Mouse (Mus musculus) brown adipose tissue, adult 24 weeks (tissue): ENCODE measurements around the gene Dnajc6. TPM values are rescaled to one million over a fixed set of nuclear protein-coding genes. Genes with fewer than 3 reads are reported as not detected.

Experiments used
- H3K27ac ChIP-seq: fragments of 200-500 bp; replicated peaks from 2 replicates; pipeline ENCODE4 v1.5.1; 2012; ENCODE audit warnings: low read depth, mild to moderate bottlenecking, low read length
- H3K4me1 ChIP-seq: fragments of 200-500 bp; 2 replicates; pipeline ENCODE4 v1.6.1; 2012; ENCODE audit warnings: low read length, mixed read lengths; ENCODE audit not compliant: control insufficient read depth, insufficient read depth, insufficient read length
- H3K4me3 ChIP-seq: fragments of 200-500 bp; 2 replicates; pipeline ENCODE4 v1.5.1; 2012; ENCODE audit warnings: low read depth, mild to moderate bottlenecking, low read length, moderate library complexity; ENCODE audit not compliant: insufficient read depth
- polyA plus RNA-seq: library from polyadenylated mRNA; stranded (reverse); fragments of >200 nt; gene quantifications from 2 replicates; pipeline ENCODE4 v1.2.4, GENCODE M21; 2012; ENCODE audit not compliant: missing spikeins, insufficient read depth, insufficient read length

Gene Dnajc6
- polyA plus RNA-seq, 1 experiment: not detected

- no peaks in the 10 kb centered on the region for H3K4me1 ChIP-seq
- no peak overlapping the region for H3K27ac ChIP-seq
- no peak overlapping the region for H3K4me3 ChIP-seq
Measured at GRCm38 (mm10) chr4:101621241-101621640, 124.8 kb downstream of the Dnajc6 start.

- Histone ChIP-seq H3K4me1 (no peaks in the 10 kb centered on the region), H3K4me3 (no peak overlapping the region), H3K27ac (no peak overlapping the region)
Measured at GRCm38 (mm10) chr4:101625278-101625677, 128.8 kb downstream of the Dnajc6 start.

GRCm38 (mm10) chr4:101635596-101635995 lies 139.1 kb downstream of the Dnajc6 start:
- no peak overlapping the region for H3K27ac ChIP-seq
- H3K4me3 ChIP-seq: no peak overlapping the region
- H3K4me1 ChIP-seq: no peaks in the 10 kb centered on the region

GRCm38 (mm10) chr4:101637472-101637871 lies 141.0 kb downstream of the Dnajc6 start:
- no peak overlapping the region for H3K4me3 ChIP-seq
- H3K4me1 ChIP-seq: no peaks in the 10 kb centered on the region
- no peak overlapping the region for H3K27ac ChIP-seq

GRCm38 (mm10) chr4:101640631-101641030 lies 144.2 kb downstream of the Dnajc6 start:
- H3K4me3 ChIP-seq: no peak overlapping the region
- no peaks in the 10 kb centered on the region for H3K4me1 ChIP-seq
- H3K27ac ChIP-seq: no peak overlapping the region

GRCm38 (mm10) chr4:101642708-101643107 lies 146.3 kb downstream of the Dnajc6 start:
- H3K4me1 ChIP-seq: no peaks in the 10 kb centered on the region
- no peak overlapping the region for H3K4me3 ChIP-seq
- H3K27ac ChIP-seq: no peak overlapping the region

GRCm38 (mm10) chr4:101643216-101643615 lies 146.8 kb downstream of the Dnajc6 start:
- H3K27ac ChIP-seq: no peak overlapping the region
- no peak overlapping the region for H3K4me3 ChIP-seq
- H3K4me1 ChIP-seq: no peaks in the 10 kb centered on the region

GRCm38 (mm10) chr4:101646857-101647195 lies 150.4 kb downstream of the Dnajc6 start:
- Histone ChIP-seq H3K4me3 (peak overlapping the region; percentile 66), H3K4me1 (peaks cover 3% of the 10 kb centered on the region; the same call in 1 of the 2 replicates), H3K27ac (peak overlapping the region; percentile 77)

- Histone ChIP-seq H3K27ac (peak within 1 kb of the TSS; percentile 91), H3K4me1 (peaks cover 3% of the 10 kb centered on the region; the same call in 1 of the 2 replicates), H3K4me3 (peak within 1 kb of the TSS; percentile 84)
Measured at GRCm38 (mm10) chr4:101647196-101647905, 150.9 kb downstream of the Dnajc6 start, which contains the start of gene Leprot. Leprot (plus strand) TSS chr4:101647718.

GRCm38 (mm10) chr4:101647976-101648642 lies 151.7 kb downstream of the Dnajc6 start:
- peak overlapping the region; percentile 91 for H3K27ac ChIP-seq
- H3K4me1 ChIP-seq: peaks cover 3% of the 10 kb centered on the region; the same call in 1 of the 2 replicates
- peak overlapping the region; percentile 84 for H3K4me3 ChIP-seq

- no peak overlapping the region for H3K27ac ChIP-seq
- peak overlapping the region; percentile 18; the same call in 1 of the 2 replicates for H3K4me3 ChIP-seq
Measured at GRCm38 (mm10) chr4:101648745-101649144, 152.3 kb downstream of the Dnajc6 start.

GRCm38 (mm10) chr4:101650961-101651360 lies 154.5 kb downstream of the Dnajc6 start:
- no peak overlapping the region for H3K27ac ChIP-seq

More at GRCm38 (mm10) chr4:101648745-101649144, 152.3 kb downstream of the Dnajc6 start:
- peaks cover 3% of the 10 kb centered on the region; the same call in 1 of the 2 replicates for H3K4me1 ChIP-seq

GRCm38 (mm10) chr4:101654256-101654655 lies 157.8 kb downstream of the Dnajc6 start:
- H3K27ac ChIP-seq: no peak overlapping the region
- H3K4me3 ChIP-seq: no peak overlapping the region

More at GRCm38 (mm10) chr4:101650961-101651360, 154.5 kb downstream of the Dnajc6 start:
- Histone ChIP-seq H3K4me3 (no peak overlapping the region), H3K4me1 (peaks cover 3% of the 10 kb centered on the region; the same call in 1 of the 2 replicates)

GRCm38 (mm10) chr4:101654788-101655414 lies 158.5 kb downstream of the Dnajc6 start:
- no peak overlapping the region for H3K4me3 ChIP-seq
- no peaks in the 10 kb centered on the region for H3K4me1 ChIP-seq
- H3K27ac ChIP-seq: no peak overlapping the region

More at GRCm38 (mm10) chr4:101654256-101654655, 157.8 kb downstream of the Dnajc6 start:
- H3K4me1 ChIP-seq: no peaks in the 10 kb centered on the region; the same call in 1 of the 2 replicates

GRCm38 (mm10) chr4:101655415-101655790 lies 159.0 kb downstream of the Dnajc6 start:
- H3K4me3 ChIP-seq: no peak overlapping the region
- H3K27ac ChIP-seq: no peak overlapping the region
- no peaks in the 10 kb centered on the region for H3K4me1 ChIP-seq
